Mouse (Mus musculus) bone marrow, adult 2 months (tissue): ENCODE results near the gene Serp1. TPM values are rescaled to one million over a fixed set of nuclear protein-coding genes. Genes with fewer than 3 reads are reported as not detected.

Experiments
- H3K27ac ChIP-seq: fragments of 200-500 bp; 2 replicates; pipeline ENCODE4 v1.5.1; 2012; ENCODE audit warnings: low read depth, mild to moderate bottlenecking, control low read depth, inconsistent platforms, low read length; ENCODE audit not compliant: control insufficient read depth, poor library complexity, insufficient read depth
- H3K4me1 ChIP-seq: fragments of 200-500 bp; 2 replicates; pipeline ENCODE4 v1.6.1; 2011; ENCODE audit warnings: low read length; ENCODE audit not compliant: control insufficient read depth, insufficient read depth
- H3K4me3 ChIP-seq: fragments of 200-500 bp; replicated peaks from 2 replicates; pipeline ENCODE3; 2011; ENCODE audit warnings: mild to moderate bottlenecking, low read depth, low read length, control low read depth; ENCODE audit not compliant: control insufficient read depth
- CTCF ChIP-seq: fragments of 200-500 bp; IDR thresholded peaks from 2 replicates; pipeline ENCODE4 v1.5.1; 2011; ENCODE audit warnings: low read length, control low read depth; ENCODE audit not compliant: control insufficient read depth, insufficient read depth
- POLR2A ChIP-seq: fragments of 200-500 bp; IDR thresholded peaks from 2 replicates; pipeline ENCODE4 v1.6.1; 2011; ENCODE audit warnings: low read depth, mild to moderate bottlenecking, control low read depth, low read length, borderline replicate concordance; ENCODE audit not compliant: control insufficient read depth
- WGBS: fragments of 180-500 bp; shearing (Covaris S2); methylation state at CpG from one replicate; pipeline ENCODE4 v1.1.7; 2018; 5-methylcytosine and 5-hydroxymethylcytosine counted together
- polyA plus RNA-seq: library from polyadenylated mRNA; stranded (reverse); fragments of >200 nt; gene quantifications from 2 replicates; pipeline ENCODE4 v1.2.4, GENCODE M21; 2011; ENCODE audit warnings: low replicate concordance; ENCODE audit not compliant: missing spikeins, insufficient read depth, insufficient read length

Gene Serp1
- polyA plus RNA-seq, 1 experiment = 30.7 TPM

- no peak for TF ChIP-seq POLR2A
- no peak for TF ChIP-seq CTCF
- WGBS = under 1% methylated on average over 40 of the region's 40 CpGs
These were observed 526 bp downstream of the Serp1 start for GRCm38 (mm10) chr3:58525166-58525565.

DNA sequence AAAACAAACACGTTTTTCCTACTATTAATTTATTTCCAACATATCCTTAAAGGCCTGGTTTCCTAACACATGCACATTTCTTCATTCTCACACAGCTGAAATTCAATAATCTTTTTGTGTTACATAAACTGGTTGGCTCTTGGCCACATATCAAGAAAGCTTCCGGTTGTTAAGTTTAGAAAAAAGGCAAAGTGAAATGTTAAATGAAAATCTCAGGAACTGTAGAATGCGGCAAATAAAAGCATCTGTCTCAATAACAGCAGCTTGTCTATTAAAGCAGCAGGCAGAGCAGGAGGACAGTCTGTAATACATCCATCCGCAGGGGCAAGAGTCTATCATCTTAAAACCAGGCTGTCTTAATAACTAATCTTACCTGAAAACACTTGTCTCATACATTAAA, 1.4 kb downstream of the Serp1 start:
- H3K4me1 ChIP-seq = peaks cover 5% of the 10 kb centered on the region
- no peak for TF ChIP-seq CTCF
- no peak for TF ChIP-seq POLR2A
- H3K4me3 ChIP-seq = peak overlapping the region; percentile 74
- no peak overlapping the region for H3K27ac ChIP-seq
- WGBS = 21% methylated on average over 4 of the region's 4 CpGs

More at GRCm38 (mm10) chr3:58525166-58525565, 526 bp downstream of the Serp1 start:
- peak overlapping the region; percentile 74 for H3K4me3 ChIP-seq
- peaks cover 4% of the 10 kb centered on the region for H3K4me1 ChIP-seq
- peak overlapping the region; percentile 97 for H3K27ac ChIP-seq

- H3K4me3 ChIP-seq = no peak overlapping the region
- WGBS = 88% methylated on average over 3 of the region's 3 CpGs
- TF ChIP-seq CTCF = no peak
- TF ChIP-seq POLR2A = no peak
- no peak overlapping the region for H3K27ac ChIP-seq
- H3K4me1 ChIP-seq = peaks cover 7% of the 10 kb centered on the region
These were observed 2.3 kb downstream of the Serp1 start for GRCm38 (mm10) chr3:58523386-58523785.

GRCm38 (mm10) chr3:58521361-58521760, 4.3 kb downstream of the Serp1 start:
- Histone ChIP-seq H3K4me3 (no peak overlapping the region), H3K27ac (no peak overlapping the region), H3K4me1 (peaks cover 7% of the 10 kb centered on the region)
- 71% methylated on average over 2 of the region's 2 CpGs for WGBS
- TF ChIP-seq POLR2A = no peak
- TF ChIP-seq CTCF = no peak

- Histone ChIP-seq H3K4me1 (peaks cover 7% of the 10 kb centered on the region), H3K27ac (0 out of 2 replicates have a peak overlapping the region, but pooled peaks have one; percentile 41), H3K4me3 (no peak overlapping the region)
- TF ChIP-seq POLR2A (no peak), CTCF (no peak)
- 41% methylated on average over 6 of the region's 6 CpGs for WGBS
These were observed 5.4 kb downstream of the Serp1 start for GRCm38 (mm10) chr3:58520286-58520685.

GRCm38 (mm10) chr3:58519536-58519935, 6.2 kb downstream of the Serp1 start:
- Histone ChIP-seq H3K27ac (peak overlapping the region; percentile 59; the same call in 1 of the 2 replicates), H3K4me1 (peaks cover 7% of the 10 kb centered on the region), H3K4me3 (no peak overlapping the region)
- TF ChIP-seq CTCF = no peak
- 72% methylated on average over 3 of the region's 3 CpGs for WGBS

GRCm38 (mm10) chr3:58518962-58519361, 6.7 kb downstream of the Serp1 start:
- 54% methylated on average over 2 of the region's 2 CpGs for WGBS
- Histone ChIP-seq H3K4me3 (no peak overlapping the region), H3K4me1 (peaks cover 7% of the 10 kb centered on the region), H3K27ac (peak overlapping the region; percentile 59; the same call in 1 of the 2 replicates)
- TF ChIP-seq CTCF (no peak), POLR2A (no peak)

GRCm38 (mm10) chr3:58517800-58518199, 7.9 kb downstream of the Serp1 start:
- 47% methylated on average over 5 of the region's 5 CpGs for WGBS
- peak overlapping the region; percentile 85; the same call in 1 of the 2 replicates for H3K27ac ChIP-seq
- TF ChIP-seq CTCF (no peak), POLR2A (no peak)
- H3K4me3 ChIP-seq = no peak overlapping the region
- H3K4me1 ChIP-seq = peaks cover 7% of the 10 kb centered on the region

GRCm38 (mm10) chr3:58517258-58517657, 8.4 kb downstream of the Serp1 start:
- peak overlapping the region; percentile 85 for H3K27ac ChIP-seq
- no peak overlapping the region for H3K4me3 ChIP-seq
- 7% methylated on average over 5 of the region's 5 CpGs for WGBS
- H3K4me1 ChIP-seq = peaks cover 7% of the 10 kb centered on the region
- TF ChIP-seq POLR2A (no peak; the same call in 1 of the 2 replicates), CTCF (no peak)
